Mouse (Mus musculus) ES-E14 (cell line): ENCODE measurements around the gene Pcdh9.

Source experiments
- CHD2 ChIP-seq: IDR thresholded peaks from 2 replicates; pipeline ENCODE4 v1.6.1; 2014; ENCODE audit warnings: mild to moderate bottlenecking, low read depth, low read length, inconsistent platforms
- MAFK ChIP-seq: IDR thresholded peaks from 2 replicates; pipeline ENCODE4 v1.6.1; 2014; ENCODE audit warnings: mild to moderate bottlenecking, low read depth, low read length, inconsistent platforms; ENCODE audit not compliant: insufficient read depth
- ZC3H11A ChIP-seq: IDR thresholded peaks from 2 replicates; pipeline ENCODE4 v1.6.1; 2012; ENCODE audit warnings: low read depth, mild to moderate bottlenecking, inconsistent platforms, low read length, borderline replicate concordance
- ZNF384 ChIP-seq: IDR thresholded peaks from 2 replicates; pipeline ENCODE4 v1.6.1; 2012; ENCODE audit warnings: low read depth, low read length, inconsistent platforms

- TF ChIP-seq CHD2 (no peak), ZC3H11A (no peak), MAFK (no peak), ZNF384 (no peak)
These were observed 344.9 kb downstream of the Pcdh9 start for GRCm38 (mm10) chr14:93545575-93545974.
